Mouse (Mus musculus) layer of hippocampus, adult 18-20 months (tissue): Measurements from ENCODE around the gene Cnnm4. TPM values are rescaled to one million over a fixed set of nuclear protein-coding genes. Genes with fewer than 3 reads are reported as not detected.

Source experiments
- DNase-seq, 2 experiments: peaks; one replicate each; pipeline ENCODE4 v3.0.0; 2022; ENCODE audit warnings: low spot score in 2 of 2
- long read RNA-seq: library from polyadenylated mRNA; stranded (forward); transcript quantifications from one replicate; pipeline ENCODE4 v2.0.0, GENCODE M21; 2021
- total RNA-seq, 2 experiments: library from RNA; stranded (reverse); gene quantifications; 2 replicates each; pipeline ENCODE4 v1.2.3; 2021

Gene Cnnm4
- total RNA-seq: 10 to 100 TPM; 15.6 to 16.6 TPM
- long read RNA-seq: 0 reads

GRCm38 (mm10) chr1:36471181-36472105 is at the start of gene Cnnm4:
TSS of gene Cnnm4 (plus strand) at chr1:36471620.
- DNase-seq: peak; percentile 75 to 86

- no peak for DNase-seq
These were observed 41.9 kb upstream of the Cnnm4 start for GRCm38 (mm10) chr1:36429511-36429910.

- no peak for DNase-seq
These were observed 38.4 kb upstream of the Cnnm4 start for GRCm38 (mm10) chr1:36432999-36433398.

GRCm38 (mm10) chr1:36433616-36434015 is 37.8 kb upstream of the Cnnm4 start:
- no peak for DNase-seq

- DNase-seq: no peak
These were observed 36.3 kb upstream of the Cnnm4 start for GRCm38 (mm10) chr1:36435071-36435470.

GRCm38 (mm10) chr1:36436515-36436914 is 34.9 kb upstream of the Cnnm4 start:
- DNase-seq: no peak

- no peak for DNase-seq
These were observed 34.2 kb upstream of the Cnnm4 start for GRCm38 (mm10) chr1:36437223-36437622.

GRCm38 (mm10) chr1:36441101-36441500 is 30.3 kb upstream of the Cnnm4 start:
- peak; percentile 74 to 93 for DNase-seq

- DNase-seq: peak; percentile 95 to 99
These were observed 26.7 kb upstream of the Cnnm4 start, which contains the start of gene Lman2l for GRCm38 (mm10) chr1:36444471-36445464. TSS of gene Lman2l (minus strand) at chr1:36445271.

- DNase-seq: no peak
These were observed 25.9 kb upstream of the Cnnm4 start for GRCm38 (mm10) chr1:36445508-36445907.

- DNase-seq: no peak
These were observed 25.2 kb upstream of the Cnnm4 start for GRCm38 (mm10) chr1:36446106-36446824.

- no peak for DNase-seq
These were observed 24.6 kb upstream of the Cnnm4 start for GRCm38 (mm10) chr1:36446841-36447240.

- DNase-seq: no peak
These were observed 17.2 kb upstream of the Cnnm4 start for GRCm38 (mm10) chr1:36454055-36454815.

GRCm38 (mm10) chr1:36457388-36458014 is 13.9 kb upstream of the Cnnm4 start:
- no peak for DNase-seq

- DNase-seq: no peak
These were observed 13.3 kb upstream of the Cnnm4 start for GRCm38 (mm10) chr1:36458169-36458568.

GRCm38 (mm10) chr1:36461829-36462228 is 9.6 kb upstream of the Cnnm4 start:
- DNase-seq: no peak

GRCm38 (mm10) chr1:36465641-36466160 is 5.7 kb upstream of the Cnnm4 start:
- no peak for DNase-seq

GRCm38 (mm10) chr1:36467446-36467845 is 4.0 kb upstream of the Cnnm4 start:
- DNase-seq: no peak

GRCm38 (mm10) chr1:36469811-36470444 is 1.5 kb upstream of the Cnnm4 start:
- DNase-seq: peak in 1 of 2 experiments; percentile 40
